Mouse (Mus musculus) hindbrain, postnatal 0 days (tissue): ENCODE measurements at regions not wholly inside any gene's neighbourhood (a gene's known extent, or its start where the extent isn't known, plus 50 kb on each side); places are given as distances from the start of the nearest gene placed in this dataset.

Source experiments
- ATAC-seq: fragments of 200-750 bp; cut with Nextera tagmentation; 2 replicates; pipeline ENCODE4 v1.8.0; 2017; ENCODE audit warnings: mild to moderate bottlenecking, moderate TSS enrichment, moderate library complexity
- DNase-seq: peaks from one replicate; pipeline ENCODE4 v3.0.0-alpha.2; 2015; ENCODE audit warnings: low spot score
- H3K27ac ChIP-seq: fragments of 300-500 bp; sonication (generic); 2 replicates; pipeline ENCODE4 v1.5.1; 2014; ENCODE audit warnings: mild to moderate bottlenecking
- H3K27me3 ChIP-seq: fragments of 300-500 bp; sonication (generic); 2 replicates; pipeline ENCODE4 v1.6.1; 2014; ENCODE audit warnings: low read length, mixed read lengths; ENCODE audit not compliant: insufficient read depth
- H3K36me3 ChIP-seq: fragments of 300-500 bp; sonication (generic); 2 replicates; pipeline ENCODE4 v1.6.1; 2014; ENCODE audit warnings: low read length, mixed read lengths; ENCODE audit not compliant: insufficient read depth
- H3K4me1 ChIP-seq: fragments of 300-500 bp; sonication (generic); 2 replicates; pipeline ENCODE4 v1.6.1; 2014; ENCODE audit warnings: antibody characterized with exemption, low read length, mixed read lengths; ENCODE audit not compliant: insufficient read depth
- H3K4me2 ChIP-seq: fragments of 300-500 bp; sonication (generic); 2 replicates; pipeline ENCODE4 v1.6.1; 2014; ENCODE audit warnings: low read depth, mild to moderate bottlenecking, low read length, moderate library complexity, mixed read lengths
- H3K4me3 ChIP-seq: fragments of 300-500 bp; sonication (generic); 2 replicates; pipeline ENCODE4 v1.5.1; 2014; ENCODE audit warnings: low read length
- H3K9ac ChIP-seq: fragments of 300-500 bp; sonication (generic); replicated peaks from 2 replicates; pipeline ENCODE4 v1.6.1; 2014; ENCODE audit warnings: mild to moderate bottlenecking, low read length, moderate library complexity, mixed read lengths
- H3K9me3 ChIP-seq: fragments of 300-500 bp; sonication (generic); 2 replicates; pipeline ENCODE4 v1.6.1; 2016; ENCODE audit warnings: low read length, mixed read lengths
- CTCF ChIP-seq: IDR thresholded peaks from 2 replicates; pipeline ENCODE4 v1.5.1; 2016; ENCODE audit warnings: antibody characterized with exemption, control low read depth, low read depth
- WGBS: fragments of 180-500 bp; shearing (Covaris S2); extraction: QIAGEN DNeasy Blood & Tissue Kit; methylation state at CpG from one replicate; pipeline ENCODE4 v1.1.7; 2014; 5-methylcytosine and 5-hydroxymethylcytosine counted together

DNA sequence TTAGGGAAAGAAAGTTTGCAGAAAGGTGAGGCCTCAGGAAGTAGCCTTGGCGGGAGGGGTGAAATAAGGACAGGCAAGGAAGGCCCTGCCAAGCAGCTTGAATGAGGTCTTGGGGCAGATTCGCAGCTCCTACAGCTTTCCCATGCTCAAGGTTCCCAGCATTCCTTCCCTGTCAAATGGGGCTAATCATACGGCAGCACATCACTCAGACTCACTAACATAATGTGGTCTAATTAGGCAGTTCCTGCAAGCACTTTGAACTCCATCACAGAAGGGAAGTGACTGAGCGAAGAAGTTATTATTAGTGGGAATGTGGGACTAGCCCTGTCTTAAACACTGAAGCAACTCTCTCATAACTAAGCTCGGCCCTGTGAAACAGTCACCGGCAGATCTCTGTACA lies 87.1 kb upstream of the Gm10260 start:
- Histone ChIP-seq H3K4me3 (no peak overlapping the region), H3K4me1 (no peaks in the 10 kb centered on the region), H3K36me3 (no peaks in the 10 kb centered on the region), H3K9ac (no peak overlapping the region), H3K9me3 (no peaks in the 10 kb centered on the region), H3K27me3 (no peaks in the 10 kb centered on the region), H3K27ac (no peak overlapping the region), H3K4me2 (no peak overlapping the region)
- WGBS, result 93% methylated on average over 6 of the region's 6 CpGs
- ATAC-seq (no peak), DNase-seq (no peak)
- no peak for TF ChIP-seq CTCF

DNA sequence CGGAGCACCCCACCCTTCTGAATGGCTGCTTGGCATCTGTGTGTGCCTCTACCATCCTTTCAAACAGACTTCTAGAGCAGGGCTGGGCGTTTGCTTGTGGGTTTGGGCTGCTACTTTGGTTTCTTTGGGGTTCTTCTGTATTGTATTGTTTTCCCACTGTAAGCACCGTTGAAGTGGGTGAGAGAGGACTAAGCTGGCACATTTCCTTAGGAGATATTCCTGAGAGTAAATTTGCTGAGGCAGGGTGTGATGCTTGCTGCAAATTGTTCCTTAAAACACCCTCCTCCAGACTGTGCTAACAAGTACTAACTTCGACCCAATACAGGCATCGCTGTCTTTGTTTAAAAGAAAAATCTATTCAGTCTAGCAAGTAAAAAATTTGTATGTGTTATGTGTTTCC lies 84.7 kb upstream of the Gm10260 start:
- DNase-seq (no peak), ATAC-seq (no peak)
- H3K9me3 ChIP-seq, result no peaks in the 10 kb centered on the region
- no peak overlapping the region for H3K4me3 ChIP-seq
- no peak overlapping the region for H3K9ac ChIP-seq
- H3K36me3 ChIP-seq, result no peaks in the 10 kb centered on the region
- no peaks in the 10 kb centered on the region for H3K27me3 ChIP-seq
- no peaks in the 10 kb centered on the region for H3K4me1 ChIP-seq
- WGBS, result 90% methylated on average over 5 of the region's 5 CpGs
- no peak overlapping the region for H3K4me2 ChIP-seq
- no peak overlapping the region for H3K27ac ChIP-seq
- no peak for TF ChIP-seq CTCF

DNA sequence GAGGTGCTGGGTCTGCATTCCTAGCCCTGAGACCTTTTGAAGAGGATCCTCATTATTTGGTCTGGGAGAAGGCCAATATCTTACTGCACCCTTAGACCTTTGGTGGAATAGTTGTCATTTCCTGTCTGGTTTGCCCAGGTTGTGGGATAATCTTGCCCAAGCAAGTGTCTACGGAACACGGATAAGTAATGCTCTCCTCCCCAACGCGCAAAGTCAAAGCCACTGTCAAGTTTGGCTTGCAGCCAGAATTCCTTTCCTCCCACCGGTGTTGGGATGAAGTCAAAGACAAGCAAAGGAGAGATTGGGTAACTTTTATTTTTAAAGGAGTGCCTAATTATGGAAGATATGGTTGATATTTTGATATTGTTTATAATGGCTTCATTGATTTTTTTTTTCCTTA lies 82.4 kb upstream of the Gm10260 start:
- WGBS, result 45% methylated on average over 5 of the region's 5 CpGs
- DNase-seq, result peak; percentile 13
- Histone ChIP-seq H3K9ac (no peak overlapping the region), H3K27ac (no peak overlapping the region), H3K4me1 (no peaks in the 10 kb centered on the region), H3K4me3 (no peak overlapping the region), H3K36me3 (no peaks in the 10 kb centered on the region), H3K4me2 (no peak overlapping the region), H3K9me3 (no peaks in the 10 kb centered on the region), H3K27me3 (no peaks in the 10 kb centered on the region)
- no peak for TF ChIP-seq CTCF
- no peak for ATAC-seq

DNA sequence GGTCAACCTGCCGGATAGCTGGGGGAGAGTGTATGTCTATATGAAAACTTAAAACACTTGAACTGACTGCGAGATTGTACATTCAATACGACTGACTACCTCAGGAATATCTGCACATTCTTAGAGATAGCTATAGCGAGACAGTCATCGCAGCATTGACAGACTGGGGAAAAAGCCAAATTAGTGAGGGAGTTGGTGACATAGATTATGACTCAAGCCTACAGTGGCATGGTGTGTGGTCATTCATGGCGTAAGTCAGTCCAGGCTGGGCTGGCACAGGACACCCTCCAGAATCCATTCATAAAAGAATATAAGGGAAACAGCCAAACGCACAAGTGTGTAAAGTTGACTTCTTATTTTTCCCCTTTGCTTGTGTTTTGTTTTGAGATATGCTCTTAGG lies 81.1 kb upstream of the Gm10260 start:
- no peak for DNase-seq
- Histone ChIP-seq H3K4me3 (no peak overlapping the region), H3K4me1 (no peaks in the 10 kb centered on the region), H3K9ac (no peak overlapping the region), H3K36me3 (no peaks in the 10 kb centered on the region), H3K9me3 (no peaks in the 10 kb centered on the region), H3K27me3 (no peaks in the 10 kb centered on the region), H3K27ac (no peak overlapping the region), H3K4me2 (no peak overlapping the region)
- ATAC-seq, result no peak
- no peak for TF ChIP-seq CTCF
- WGBS, result 88% methylated on average over 7 of the region's 7 CpGs

DNA sequence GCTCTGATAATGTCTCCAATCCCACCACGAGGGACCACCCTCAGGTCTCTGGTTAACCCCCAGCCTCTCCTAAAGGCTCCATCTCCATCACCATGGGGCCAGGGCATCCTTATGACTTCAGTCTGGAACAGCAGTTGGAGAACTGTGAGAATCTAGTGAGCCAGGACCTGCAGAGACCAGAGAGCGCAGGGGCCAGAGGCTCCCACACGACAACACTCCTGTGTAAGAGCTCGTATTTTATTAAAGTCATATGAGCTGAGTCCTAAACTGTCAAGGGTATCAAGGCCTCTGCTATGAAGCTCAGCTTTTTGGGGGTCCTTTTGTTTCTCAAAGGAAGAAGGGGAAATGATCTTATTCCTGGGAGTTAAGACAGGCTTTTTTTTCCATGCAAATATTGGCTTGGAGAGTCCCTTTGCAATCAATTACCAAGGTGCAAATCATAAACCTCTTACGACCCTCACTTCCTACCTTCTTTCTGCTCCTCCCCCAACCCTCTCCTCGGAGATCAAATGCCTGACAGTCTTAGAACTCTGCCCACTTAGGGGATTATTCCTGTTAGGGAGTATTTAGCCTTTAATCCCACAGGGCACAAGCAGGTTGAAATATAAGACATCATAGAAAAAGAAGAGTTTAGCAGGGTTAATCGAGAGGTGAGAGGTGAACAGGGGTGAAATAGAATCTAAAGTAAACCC lies 79.3 kb upstream of the Gm10260 start:
- 69% methylated on average over 7 of the region's 7 CpGs for WGBS
- H3K4me1 ChIP-seq, result no peaks in the 10 kb centered on the region
- H3K4me3 ChIP-seq, result no peak overlapping the region
- no peaks in the 10 kb centered on the region for H3K27me3 ChIP-seq
- no peak overlapping the region for H3K27ac ChIP-seq
- no peak overlapping the region for H3K4me2 ChIP-seq
- DNase-seq (no peak), ATAC-seq (no peak)
- H3K36me3 ChIP-seq, result no peaks in the 10 kb centered on the region
- H3K9ac ChIP-seq, result no peak overlapping the region
- no peaks in the 10 kb centered on the region for H3K9me3 ChIP-seq
- no peak for TF ChIP-seq CTCF

DNA sequence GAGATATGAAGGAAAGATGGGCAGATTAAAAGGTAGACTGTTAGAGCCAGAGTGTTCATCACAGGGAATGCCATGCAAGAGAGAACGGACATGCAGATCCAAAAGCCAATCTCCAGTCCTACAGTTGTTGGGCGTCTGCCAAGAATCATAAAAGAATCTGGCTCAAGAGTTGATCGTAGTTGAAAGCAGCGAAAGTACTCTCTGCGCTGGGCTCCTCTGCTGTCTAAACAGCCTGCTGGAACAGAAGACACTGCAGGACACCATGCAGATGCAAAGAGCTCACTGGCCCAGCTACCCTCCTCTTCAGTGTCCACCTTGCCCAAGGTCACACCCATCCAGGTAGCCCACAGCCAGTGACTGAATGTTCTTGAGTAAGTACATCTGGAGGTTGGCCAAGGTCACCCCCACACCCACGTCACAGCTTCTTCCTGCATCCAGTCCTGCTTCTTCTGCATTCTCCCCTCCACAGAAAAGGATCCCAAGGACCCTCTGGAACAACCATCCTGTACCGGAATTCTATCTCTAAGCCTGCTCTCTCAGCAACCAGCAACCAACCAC lies 77.1 kb upstream of the Gm10260 start:
- Histone ChIP-seq H3K9ac (no peak overlapping the region), H3K9me3 (no peaks in the 10 kb centered on the region), H3K36me3 (no peaks in the 10 kb centered on the region), H3K27me3 (no peaks in the 10 kb centered on the region), H3K4me3 (no peak overlapping the region), H3K4me1 (no peaks in the 10 kb centered on the region), H3K4me2 (no peak overlapping the region), H3K27ac (no peak overlapping the region)
- DNase-seq (peak; percentile 73), ATAC-seq (no peak)
- TF ChIP-seq CTCF, result no peak
- WGBS, result 46% methylated on average over 7 of the region's 7 CpGs

DNA sequence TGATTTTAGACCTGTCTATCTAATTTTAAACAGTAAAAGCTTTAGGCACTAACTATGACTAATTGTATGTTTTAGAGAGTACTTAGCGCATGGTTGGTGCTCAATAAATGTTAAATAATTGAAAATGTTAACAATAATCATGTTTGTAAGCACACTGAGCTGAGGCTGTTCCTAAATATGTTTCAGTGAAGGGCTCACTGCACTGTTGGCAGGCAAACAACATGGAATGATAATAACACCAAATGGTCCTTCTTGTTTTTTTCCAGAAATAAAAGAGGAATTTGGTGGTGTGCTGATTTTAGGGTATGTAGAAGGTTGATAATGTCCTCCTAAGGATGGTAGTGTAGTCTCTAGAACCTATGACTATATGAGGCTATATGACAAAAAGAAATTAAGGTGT lies 72.0 kb upstream of the Gm10260 start:
- DNase-seq (no peak), ATAC-seq (no peak)
- H3K9me3 ChIP-seq, result no peaks in the 10 kb centered on the region
- no peak overlapping the region for H3K4me2 ChIP-seq
- no peaks in the 10 kb centered on the region for H3K4me1 ChIP-seq
- no peak overlapping the region for H3K9ac ChIP-seq
- H3K36me3 ChIP-seq, result no peaks in the 10 kb centered on the region
- no peak for TF ChIP-seq CTCF
- H3K4me3 ChIP-seq, result no peak overlapping the region
- WGBS, result 87% methylated on average over 1 of the region's 1 CpGs
- H3K27ac ChIP-seq, result no peak overlapping the region
- no peaks in the 10 kb centered on the region for H3K27me3 ChIP-seq
